Mouse (Mus musculus) mouse embryonic stem cell (cell line): ENCODE data around the gene Gnai2.

Experiments used
- in situ Hi-C, 2 experiments: fragments of 300-500 bp; cut with MboI; formaldehyde crosslinking; loops; 1 replicate in 1 of 2; 3 replicates in 1 of 2; pipeline ENCODE4 v1.14.3; 2019 to 2020; ENCODE audit warnings: low sequenced_read_pairs in 2 of 2, low pct_unique_long_range_greater_than_20kb in 1 of 2, mixed read lengths in 1 of 2; ENCODE audit not compliant: unreplicated experiment in 1 of 2

The Gnai2 gene

GRCm38 (mm10) chr9:107635279-107636028 is at the start of gene Gnai2:
TSS of gene Gnai2 (minus strand) at chr9:107635367.
- in situ Hi-C loops: no loop called here

- in situ Hi-C loops: no loop called here
Measured at GRCm38 (mm10) chr9:107682405-107682804, 47.2 kb upstream of the Gnai2 start.

- in situ Hi-C loops: loop anchor here in 1 of 2 experiments (5.0 kb wide), 1 partner anchor 77 kb away; no protein-coding TSS in a partner anchor
Measured at GRCm38 (mm10) chr9:107679501-107679900, 44.3 kb upstream of the Gnai2 start, which contains the start of gene Gnat1. TSS of gene Gnat1 (minus strand) at chr9:107679712.

GRCm38 (mm10) chr9:107678861-107679260 is 43.7 kb upstream of the Gnai2 start:
- in situ Hi-C loops: loop anchor here in 1 of 2 experiments (5.0 kb wide), 1 partner anchor 77 kb away; no protein-coding TSS in a partner anchor

- in situ Hi-C loops: loop anchor here in 1 of 2 experiments (5.0 kb wide), 1 partner anchor 76 kb away; no protein-coding TSS in a partner anchor
Measured at GRCm38 (mm10) chr9:107677819-107678526, 42.8 kb upstream of the Gnai2 start.

GRCm38 (mm10) chr9:107677091-107677784 is 42.1 kb upstream of the Gnai2 start:
- in situ Hi-C loops: loop anchor here in 1 of 2 experiments (5.0 kb wide), 1 partner anchor 75 kb away; no protein-coding TSS in a partner anchor

GRCm38 (mm10) chr9:107676302-107676701 is 41.1 kb upstream of the Gnai2 start:
- in situ Hi-C loops: loop anchor here in 1 of 2 experiments (5.0 kb wide), 1 partner anchor 74 kb away; no protein-coding TSS in a partner anchor

GRCm38 (mm10) chr9:107675671-107676301 is 40.6 kb upstream of the Gnai2 start:
- in situ Hi-C loops: loop anchor here in 1 of 2 experiments (5.0 kb wide), 1 partner anchor 73 kb away; no protein-coding TSS in a partner anchor

- in situ Hi-C loops: loop anchor here in 1 of 2 experiments (5.0 kb wide), 1 partner anchor 73 kb away; no protein-coding TSS in a partner anchor
Measured at GRCm38 (mm10) chr9:107674609-107675429, 39.7 kb upstream of the Gnai2 start.

GRCm38 (mm10) chr9:107670259-107670658 is 35.1 kb upstream of the Gnai2 start:
- in situ Hi-C loops: no loop called here

- in situ Hi-C loops: no loop called here
Measured at GRCm38 (mm10) chr9:107669480-107669945, 34.3 kb upstream of the Gnai2 start, which contains the start of gene Slc38a3. TSS of gene Slc38a3 (minus strand) at chr9:107669530.

GRCm38 (mm10) chr9:107668916-107669315 is 33.7 kb upstream of the Gnai2 start:
- in situ Hi-C loops: no loop called here

GRCm38 (mm10) chr9:107668011-107668410 is 32.8 kb upstream of the Gnai2 start:
- in situ Hi-C loops: no loop called here

- in situ Hi-C loops: no loop called here
Measured at GRCm38 (mm10) chr9:107667219-107667618, 32.1 kb upstream of the Gnai2 start.

GRCm38 (mm10) chr9:107666751-107667205 is 31.6 kb upstream of the Gnai2 start:
- in situ Hi-C loops: no loop called here

- in situ Hi-C loops: no loop called here
Measured at GRCm38 (mm10) chr9:107665308-107665707, 30.1 kb upstream of the Gnai2 start.

GRCm38 (mm10) chr9:107663525-107663924 is 28.4 kb upstream of the Gnai2 start:
- in situ Hi-C loops: no loop called here
